Mouse (Mus musculus) frontal cortex, adult 2 months (tissue): ENCODE measurements around the gene Scn3b. TPM values are rescaled to one million over a fixed set of nuclear protein-coding genes. Genes with fewer than 3 reads are reported as not detected.

Experiments used
- DNase-seq, 2 experiments: peaks; one replicate each; pipeline ENCODE4 v3.0.0; 2022; ENCODE audit warnings: low spot score in 1 of 2; ENCODE audit errors: extremely low spot score in 1 of 2
- polyA plus RNA-seq: library from polyadenylated mRNA; depleted of rRNA; stranded (reverse); fragments of >200 nt; gene quantifications from 2 replicates; pipeline ENCODE4 v1.2.3, GENCODE M21; 2012

The Scn3b gene
- polyA plus RNA-seq, 1 experiment, result 88.8 TPM

DNA sequence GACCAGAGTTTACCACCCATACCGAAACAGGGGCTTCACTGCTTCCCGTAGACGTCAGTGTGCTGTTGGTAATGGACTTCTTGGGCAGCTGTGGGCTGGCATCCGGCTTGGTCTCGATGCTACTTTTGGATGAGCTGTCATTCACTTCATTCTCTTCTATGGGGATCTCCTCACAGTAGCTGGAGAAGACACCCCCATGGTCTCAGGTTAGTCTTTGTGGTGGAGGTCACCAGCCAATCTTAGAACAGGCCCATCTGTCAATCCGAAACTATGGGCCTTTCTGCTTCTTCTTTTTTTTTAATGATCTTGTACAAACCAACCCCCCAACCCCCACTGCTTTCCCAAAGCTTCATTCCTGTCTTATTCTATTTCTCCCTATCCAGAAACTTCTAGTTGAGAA, 40.9 kb downstream of the Scn3b start:
- DNase-seq, result no peak

- DNase-seq, result no peak
Observed at GRCm38 (mm10) chr9:40311813-40312212, 42.8 kb downstream of the Scn3b start.

- DNase-seq, result no peak
Observed at GRCm38 (mm10) chr9:40316865-40317660, 48.0 kb downstream of the Scn3b start.

DNA sequence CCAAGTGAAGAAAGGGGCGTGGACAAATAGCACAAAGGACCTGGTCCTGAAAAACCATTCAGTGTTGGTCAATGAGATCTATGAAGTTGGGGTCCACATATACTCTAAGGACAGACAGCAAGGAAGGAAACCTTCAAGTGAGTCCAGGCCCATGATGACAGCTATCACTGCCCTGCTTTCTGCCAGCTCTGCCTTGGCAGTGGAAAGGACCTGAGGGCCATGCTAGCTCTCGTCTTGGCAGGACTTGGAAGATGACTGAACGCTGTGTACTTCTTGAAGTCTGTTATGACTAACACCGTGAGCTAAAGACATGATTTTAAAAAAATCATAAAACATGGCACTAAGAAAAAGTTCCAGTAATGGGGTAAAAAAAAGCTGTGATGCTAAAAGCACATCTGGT, 48.7 kb downstream of the Scn3b start:
- DNase-seq, result no peak

DNA sequence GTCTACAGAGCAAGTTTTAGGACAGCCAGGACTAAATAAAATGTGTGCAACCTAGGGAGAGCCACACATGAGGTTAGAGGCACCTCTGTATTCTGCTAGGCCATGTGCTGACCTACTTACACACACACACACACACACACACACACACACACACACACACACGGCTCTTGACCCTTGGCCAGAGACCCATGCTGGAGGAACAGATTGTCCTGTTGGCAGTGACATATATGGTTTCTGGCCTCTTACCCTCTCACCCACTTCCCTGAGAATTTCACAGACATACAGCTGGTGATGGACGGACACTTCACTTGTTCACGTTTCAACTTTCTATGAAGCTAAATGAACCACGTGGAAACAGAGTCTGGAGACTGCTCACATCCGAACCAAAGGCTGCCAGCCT, 49.8 kb downstream of the Scn3b start:
- no peak for DNase-seq

- DNase-seq, result no peak
Observed at GRCm38 (mm10) chr9:40320405-40320804, 51.4 kb downstream of the Scn3b start.

DNA sequence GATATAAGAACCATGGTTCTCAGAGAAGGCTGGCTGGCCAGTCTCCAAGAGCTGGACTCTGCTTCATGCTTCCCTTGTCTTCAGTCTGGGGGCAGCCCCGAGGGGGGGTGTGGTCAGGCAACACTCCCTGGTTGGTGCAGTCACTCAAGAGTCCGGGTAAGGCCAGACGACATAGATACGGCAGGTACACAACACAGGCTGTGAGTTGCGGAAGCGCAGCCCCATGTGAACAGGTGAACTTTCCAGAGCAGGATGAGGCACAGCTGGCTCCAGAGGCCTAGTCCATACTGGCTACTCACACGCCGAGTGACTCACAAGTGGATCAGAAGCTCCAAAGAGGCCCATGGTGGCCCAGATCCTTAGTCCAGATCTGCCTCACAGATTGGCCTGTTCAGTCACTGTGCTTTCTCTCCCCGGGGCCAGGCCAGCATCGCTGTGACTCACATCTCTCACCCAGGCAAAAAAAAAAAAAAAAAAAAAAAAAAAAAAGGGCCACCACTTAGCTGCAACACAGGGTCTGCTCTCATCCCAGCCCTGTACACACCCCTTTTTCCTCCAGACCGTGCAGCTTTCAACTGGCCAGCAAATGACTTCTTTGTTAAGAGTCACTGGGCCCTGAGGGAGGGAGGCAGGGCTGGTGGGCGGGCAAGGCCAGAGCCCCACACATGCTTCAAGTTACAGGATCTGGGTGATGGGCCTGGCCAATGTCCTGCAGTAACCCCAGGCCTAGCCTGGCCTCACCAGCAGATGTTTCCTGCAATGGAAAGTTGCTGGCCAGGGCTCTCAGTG, 52.1 kb downstream of the Scn3b start:
- peak in 1 of 2 experiments; percentile 47 for DNase-seq

- DNase-seq, result no peak
Observed at GRCm38 (mm10) chr9:40321668-40322003, 52.6 kb downstream of the Scn3b start.

DNA sequence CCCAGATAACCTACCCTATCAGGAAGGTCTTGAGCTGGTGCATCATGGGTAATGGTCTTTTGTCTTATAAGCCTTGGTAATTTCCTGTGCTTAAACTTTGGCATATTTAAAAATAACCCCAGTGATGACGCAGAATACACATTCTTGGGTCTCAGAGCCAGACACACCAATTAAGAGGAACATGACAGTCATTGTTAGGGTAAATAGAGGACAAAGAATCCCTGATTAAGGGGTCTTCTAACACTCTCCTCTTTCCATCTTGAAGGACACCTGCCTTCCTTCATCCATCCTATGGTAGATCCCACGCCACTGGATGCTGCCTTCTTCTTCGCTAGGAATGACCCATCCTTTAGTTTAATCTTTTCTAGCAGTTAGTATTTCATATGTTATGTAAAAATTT, 53.4 kb downstream of the Scn3b start:
- DNase-seq, result no peak

GRCm38 (mm10) chr9:40323171-40323570, 54.2 kb downstream of the Scn3b start:
- no peak for DNase-seq

DNA sequence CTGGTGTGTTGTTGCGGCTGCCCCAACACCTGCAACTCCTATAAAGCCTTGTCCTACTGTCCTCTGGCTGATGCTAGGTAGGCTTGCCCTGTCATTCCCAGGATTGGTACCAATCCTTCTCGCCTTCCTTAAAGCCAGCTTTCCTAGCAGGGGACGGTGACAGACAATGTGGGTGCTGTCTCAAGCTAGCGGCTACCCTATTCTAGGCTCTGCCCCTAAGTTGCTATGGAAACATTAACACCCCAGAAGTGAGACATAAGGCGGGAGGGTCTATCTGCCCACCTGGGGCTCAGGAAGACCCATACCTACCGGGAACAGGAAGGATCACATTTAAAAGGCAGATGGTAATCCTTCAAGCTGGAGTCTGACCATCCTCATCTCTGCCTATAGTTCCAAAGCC, 54.8 kb downstream of the Scn3b start:
- no peak for DNase-seq

DNA sequence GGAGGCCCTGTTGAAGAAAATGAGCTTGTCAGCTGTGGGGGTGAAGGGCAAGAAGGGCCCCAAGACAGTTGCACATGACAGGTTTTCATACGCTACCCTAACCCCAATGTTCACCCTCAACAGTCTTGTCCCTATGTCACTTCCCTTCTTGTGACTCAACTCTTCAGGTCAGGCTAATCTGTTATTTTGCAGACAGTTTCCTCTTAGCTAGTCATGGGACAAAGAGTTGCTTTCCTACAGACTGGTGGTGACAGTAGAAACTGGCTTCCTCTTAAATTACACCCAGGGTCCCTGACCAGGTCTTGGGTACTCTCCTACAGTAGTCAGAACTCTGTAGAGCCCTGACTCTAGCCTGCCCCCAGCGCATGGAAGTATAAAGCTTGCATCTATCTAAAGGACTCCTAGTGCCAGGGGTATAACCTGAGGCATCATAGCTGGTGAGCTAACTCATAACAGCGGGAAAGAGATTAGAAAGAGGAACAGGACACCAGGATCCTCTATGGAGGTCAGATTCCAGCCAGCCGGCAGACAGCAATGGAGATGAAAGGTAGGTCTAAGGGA, 55.3 kb downstream of the Scn3b start:
- no peak for DNase-seq

- DNase-seq, result no peak
Observed at GRCm38 (mm10) chr9:40324826-40325225, 55.8 kb downstream of the Scn3b start.

DNA sequence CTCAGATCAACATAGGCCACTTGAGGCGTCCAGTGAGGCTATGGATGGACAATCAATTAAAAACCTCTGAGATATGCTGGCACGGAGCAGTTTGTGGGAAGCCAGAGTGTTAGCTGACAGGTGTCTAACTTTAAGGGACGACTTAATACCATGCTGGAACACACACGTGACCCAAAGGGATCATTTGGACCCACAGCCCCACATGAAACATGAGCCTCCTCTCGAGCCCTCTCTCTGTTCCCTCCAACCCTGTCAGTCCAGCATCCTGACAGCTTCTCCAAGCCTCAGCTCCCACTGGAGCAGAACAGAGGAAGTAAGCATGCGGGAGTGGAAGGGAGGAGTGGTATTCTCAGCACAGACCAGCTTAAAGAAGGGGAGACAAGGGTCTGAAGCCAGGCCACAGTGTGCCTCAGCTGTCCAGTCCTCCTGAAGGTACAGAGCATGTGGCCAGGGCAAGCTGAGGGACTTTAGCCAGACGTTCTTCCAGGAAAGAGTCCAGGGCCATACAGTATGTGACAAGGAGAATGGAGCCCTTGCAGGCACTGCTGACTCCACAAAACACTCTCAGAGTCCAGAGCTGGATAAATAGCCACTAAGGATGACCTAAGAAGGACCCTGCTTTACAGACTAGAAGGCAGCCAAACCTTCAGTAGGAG, 57.4 kb downstream of the Scn3b start:
- DNase-seq, result no peak

DNA sequence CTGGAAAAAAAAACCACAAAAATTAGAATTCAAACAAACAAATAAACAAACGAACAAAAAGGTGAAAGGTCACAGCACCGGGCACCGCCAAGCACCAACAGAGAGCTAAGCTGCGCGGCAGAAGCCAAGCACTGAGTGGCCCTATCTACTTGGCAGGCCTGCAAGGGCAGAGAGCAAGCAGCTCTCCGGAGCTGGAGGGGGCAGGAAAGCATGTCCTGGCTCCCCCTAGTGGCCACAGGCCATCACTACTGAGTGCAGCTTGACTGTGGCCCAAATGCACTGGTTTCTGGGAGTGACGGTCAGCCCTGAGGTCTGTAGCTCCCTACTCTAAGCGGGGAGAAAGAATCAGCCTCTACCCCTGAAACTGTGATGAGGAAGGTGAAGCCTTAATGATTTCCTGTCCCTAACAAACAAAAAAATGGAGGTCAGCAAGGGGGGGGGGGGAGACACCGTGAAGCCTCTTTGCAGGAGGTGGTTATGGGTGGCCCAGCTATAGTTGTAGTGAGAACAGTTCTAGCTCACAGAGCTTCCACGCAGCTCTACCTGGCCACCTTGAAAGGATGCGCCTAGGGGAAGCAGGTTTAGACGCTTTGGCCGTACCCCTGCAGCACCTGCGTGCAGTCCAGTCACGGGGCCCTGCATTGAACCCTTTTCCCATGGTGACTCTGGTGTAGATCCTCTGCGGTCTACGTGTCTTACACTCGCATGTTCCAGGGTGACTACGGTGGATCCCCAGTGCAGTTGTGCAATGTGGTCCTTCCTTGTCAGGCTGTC, 61.8 kb downstream of the Scn3b start:
- DNase-seq, result peak; percentile 77 to 94

- no peak for DNase-seq
Observed at GRCm38 (mm10) chr9:40331411-40332286, 62.6 kb downstream of the Scn3b start.

- DNase-seq, result no peak
Observed at GRCm38 (mm10) chr9:40332326-40332725, 63.3 kb downstream of the Scn3b start.

GRCm38 (mm10) chr9:40332731-40333648, 64.0 kb downstream of the Scn3b start:
- no peak for DNase-seq
